Mouse (Mus musculus): Measurements from ENCODE around the gene Smagp. TPM values are rescaled to one million over a fixed set of nuclear protein-coding genes. Genes with fewer than 3 reads are reported as not detected.

Smagp gene
- total RNA-seq, 2 experiments from 2014 or later = not detected

Other genes starting within 250 kb of the Smagp start
- not detected in 2 replicates for gene Gm5475, start 214.8 kb downstream of the Smagp start, total RNA-seq (2015; ENCODE audit: low replicate concordance)
- 0.51 TPM in 1 of 2 replicates, not detected in the other for gene Gm5475, start 214.8 kb downstream of the Smagp start, total RNA-seq (2017; ENCODE audit: low replicate concordance)
- gene Slc11a2, start 211.9 kb downstream of the Smagp start, total RNA-seq (2015; ENCODE audit: low replicate concordance) = 119 and 142 TPM in 2 replicates
- 109 and 145 TPM in 2 replicates for gene Slc11a2, start 211.9 kb downstream of the Smagp start, total RNA-seq (2017; ENCODE audit: low replicate concordance)
- gene Letmd1, start 167.9 kb downstream of the Smagp start, total RNA-seq (2015; ENCODE audit: low replicate concordance) = 4.3 and 8.8 TPM in 2 replicates
- gene Letmd1, start 167.9 kb downstream of the Smagp start, total RNA-seq (2017; ENCODE audit: low replicate concordance) = 4.4 and 4.5 TPM in 2 replicates
- not detected in 2 replicates for gene Csrnp2, start 141.5 kb downstream of the Smagp start, total RNA-seq (2015; ENCODE audit: low replicate concordance)
- gene Csrnp2, start 141.5 kb downstream of the Smagp start, total RNA-seq (2017; ENCODE audit: low replicate concordance) = 0.26 TPM in 1 of 2 replicates, not detected in the other
- gene Tfcp2, start 84.9 kb downstream of the Smagp start, total RNA-seq (2015; ENCODE audit: low replicate concordance) = 5.0 and 17.7 TPM in 2 replicates
- 17.1 and 21.6 TPM in 2 replicates for gene Tfcp2, start 84.9 kb downstream of the Smagp start, total RNA-seq (2017; ENCODE audit: low replicate concordance)
- 3.2 and 4.6 TPM in 2 replicates for gene Pou6f1, start 37.0 kb downstream of the Smagp start, total RNA-seq (2015; ENCODE audit: low replicate concordance)
- gene Pou6f1, start 37.0 kb downstream of the Smagp start, total RNA-seq (2017; ENCODE audit: low replicate concordance) = 1.7 TPM in 1 of 2 replicates, not detected in the other
- gene Dazap2, start 21.6 kb downstream of the Smagp start, total RNA-seq (2015; ENCODE audit: low replicate concordance) = 203 and 210 TPM in 2 replicates
- 79.8 and 101 TPM in 2 replicates for gene Dazap2, start 21.6 kb downstream of the Smagp start, total RNA-seq (2017; ENCODE audit: low replicate concordance)
- 29.8 and 50.5 TPM in 2 replicates for gene Bin2, start 32.6 kb upstream of the Smagp start, total RNA-seq (2015; ENCODE audit: low replicate concordance)
- gene Bin2, start 32.6 kb upstream of the Smagp start, total RNA-seq (2017; ENCODE audit: low replicate concordance) = 18.3 and 37.0 TPM in 2 replicates
- 56.2 and 77.8 TPM in 2 replicates for gene Cela1, start 51.0 kb upstream of the Smagp start, total RNA-seq (2015; ENCODE audit: low replicate concordance)
- 26.6 and 30.5 TPM in 2 replicates for gene Cela1, start 51.0 kb upstream of the Smagp start, total RNA-seq (2017; ENCODE audit: low replicate concordance)
- gene Galnt6, start 92.4 kb upstream of the Smagp start, total RNA-seq (2015; ENCODE audit: low replicate concordance) = 1.3 and 3.6 TPM in 2 replicates
- 4.4 and 5.4 TPM in 2 replicates for gene Galnt6, start 92.4 kb upstream of the Smagp start, total RNA-seq (2017; ENCODE audit: low replicate concordance)
- 2.1 TPM in 1 of 2 replicates, not detected in the other for gene Slc4a8, start 124.8 kb upstream of the Smagp start, total RNA-seq (2015; ENCODE audit: low replicate concordance)
- gene Slc4a8, start 124.8 kb upstream of the Smagp start, total RNA-seq (2017; ENCODE audit: low replicate concordance) = 0.13 and 0.83 TPM in 2 replicates
- not detected in 2 replicates for gene Scn8a, start 232.9 kb upstream of the Smagp start, total RNA-seq (2015; ENCODE audit: low replicate concordance)
- gene Scn8a, start 232.9 kb upstream of the Smagp start, total RNA-seq (2017; ENCODE audit: low replicate concordance) = not detected in 2 replicates

Data from erythroid progenitor cell, adult 5-6 weeks (primary cell).